ENCODE assay signal across 8 mouse cellular contexts in the genomic region with DNA sequence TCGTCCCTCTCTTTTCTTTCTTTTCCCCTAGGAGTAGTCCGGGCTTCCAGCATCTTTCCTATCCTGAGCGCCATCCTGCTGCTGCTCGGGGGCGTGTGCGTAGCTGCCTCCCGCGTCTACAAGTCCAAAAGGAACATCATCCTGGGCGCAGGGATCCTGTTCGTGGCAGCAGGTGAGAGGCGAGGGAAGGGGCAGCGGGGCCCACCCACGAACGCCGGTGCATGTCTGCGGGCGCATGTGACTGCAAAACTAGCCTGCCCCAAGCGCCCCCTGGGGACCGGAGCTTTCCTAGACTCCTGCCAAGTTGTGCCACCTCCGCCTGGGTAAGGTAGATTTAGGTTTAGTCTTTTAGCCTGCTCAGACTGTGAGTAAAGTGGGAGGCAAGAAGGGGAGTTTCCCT. TPM values are rescaled to one million over a fixed set of nuclear protein-coding genes. Genes with fewer than 3 reads are reported as not detected.
DNase-seq lines count a peak whose midpoint lies in the region; ATAC-seq and TF ChIP-seq lines count a peak whose summit lies in the region.

No protein-coding gene starts in this region.

- TF ChIP-seq POLR2A in olfactory bulb, adult 2 months (IDR thresholded peaks at IDR 0.05; ENCODE audit: insufficient read depth, low read depth, low read length): no peak

- H3K27me3 ChIP-seq in forebrain, embryonic 12.5 days: peaks cover 45% of the 10 kb centered on the region
- peaks cover 63% of the 10 kb centered on the region for H3K27me3 ChIP-seq in limb, embryonic 12.5 days

- no peaks in the 10 kb centered on the region for H3K9me3 ChIP-seq in forebrain, embryonic 12.5 days
- H3K9me3 ChIP-seq in limb, embryonic 12.5 days: no peaks in the 10 kb centered on the region

- no peak for TF ChIP-seq CTCF in olfactory bulb, adult 2 months (IDR thresholded peaks at IDR 0.05; ENCODE audit: insufficient read depth, low read depth, low read length)

- WGBS in forebrain, embryonic 12.5 days: under 1% methylated on average over 20 of the region's 20 CpGs
- 1% methylated on average over 20 of the region's 20 CpGs for WGBS in limb, embryonic 12.5 days
- 5% methylated on average over 20 of the region's 20 CpGs for WGBS in olfactory bulb, adult 2 months

- ATAC-seq in forebrain, embryonic 12.5 days (ENCODE audit: low FRiP score): no peak
- ATAC-seq in limb, embryonic 12.5 days (ENCODE audit: insufficient number of reproducible peaks, insufficient read depth, low FRiP score, low TSS enrichment, low read depth): no peak

- DNase-seq in frontal cortex, postnatal 25 days (ENCODE audit: low spot score in 2 of 2): peak; percentile 50 to 55
- no peak for DNase-seq in frontal cortex, postnatal 36 days (ENCODE audit: low spot score in 2 of 2)
- DNase-seq in 416B (ENCODE audit: low read depth): peak; percentile 68
- peak; percentile 59 for DNase-seq in adrenal gland, postnatal 25 days
- no peak for DNase-seq in ovary, adult 18-20 months (ENCODE audit: low spot score)

- peak overlapping the region; percentile 79 for H3K4me2 ChIP-seq in forebrain, embryonic 12.5 days
- H3K4me2 ChIP-seq in limb, embryonic 12.5 days: peak overlapping the region; percentile 76

- no peak overlapping the region for H3K27ac ChIP-seq in forebrain, embryonic 12.5 days
- H3K27ac ChIP-seq in limb, embryonic 12.5 days: no peak overlapping the region
- H3K27ac ChIP-seq in olfactory bulb, adult 2 months (ENCODE audit: insufficient read depth, low read depth, low read length): no peak overlapping the region

- peak overlapping the region; percentile 45 for H3K4me3 ChIP-seq in forebrain, embryonic 12.5 days (replicated peaks)
- H3K4me3 ChIP-seq in limb, embryonic 12.5 days (replicated peaks): peak overlapping the region; percentile 44
- H3K4me3 ChIP-seq in olfactory bulb, adult 2 months (ENCODE audit: insufficient read depth, low read depth, low read length): peak overlapping the region; percentile 43

- H3K4me1 ChIP-seq in forebrain, embryonic 12.5 days: peaks cover 24% of the 10 kb centered on the region
- H3K4me1 ChIP-seq in limb, embryonic 12.5 days (replicated peaks): peaks cover 11% of the 10 kb centered on the region
- H3K4me1 ChIP-seq in olfactory bulb, adult 2 months (ENCODE audit: control insufficient read depth, insufficient read depth, low read length): peaks cover 23% of the 10 kb centered on the region

- H3K9ac ChIP-seq in forebrain, embryonic 12.5 days: peak overlapping the region; percentile 50
- H3K9ac ChIP-seq in limb, embryonic 12.5 days (replicated peaks): peak overlapping the region; percentile 47; the same call in 1 of the 2 replicates

- H3K36me3 ChIP-seq in forebrain, embryonic 12.5 days (replicated peaks): no peaks in the 10 kb centered on the region
- no peaks in the 10 kb centered on the region for H3K36me3 ChIP-seq in limb, embryonic 12.5 days

RNA-seq across cellular contexts. Expression of gene Cacng6, which starts 12.0 kb away (rescaled TPM):
- total RNA-seq in adrenal gland, postnatal 25 days (2021): not detected in 2 replicates
- 0.10 and 0.22 TPM in 2 replicates for polyA plus RNA-seq in forebrain, embryonic 12.5 days (2016; fragmentation: Nextera tagmentation; extraction: Ambion mirVana)
- 3.7 and 4.1 TPM in 2 replicates for polyA plus RNA-seq in limb, embryonic 12.5 days (2016; fragmentation: Nextera tagmentation; extraction: Ambion mirVana)
- polyA plus RNA-seq in olfactory bulb, adult 2 months (2012; ENCODE audit: insufficient read depth, insufficient read length, low replicate concordance, missing spikeins): not detected in 2 replicates

RNA-seq across cellular contexts. Expression of gene Cacng8, which starts 21.6 kb away (rescaled TPM):
- 2.5 and 5.1 TPM in 2 replicates for total RNA-seq in adrenal gland, postnatal 25 days (2021)
- polyA plus RNA-seq in forebrain, embryonic 12.5 days (2016; fragmentation: Nextera tagmentation; extraction: Ambion mirVana): 6.3 and 8.2 TPM in 2 replicates
- polyA plus RNA-seq in limb, embryonic 12.5 days (2016; fragmentation: Nextera tagmentation; extraction: Ambion mirVana): 6.2 and 6.3 TPM in 2 replicates
- polyA plus RNA-seq in olfactory bulb, adult 2 months (2012; ENCODE audit: insufficient read depth, insufficient read length, low replicate concordance, missing spikeins): not detected in 2 replicates

Comparison
In these comparisons a context has a peak if more than half of its experiments do, and no peak if none do; other contexts are left out.
1. DNase-seq: peak in frontal cortex, postnatal 25 days (2 of 2), 416B (single experiment) and adrenal gland, postnatal 25 days (single experiment); none in frontal cortex, postnatal 36 days (0 of 2) and ovary, adult 18-20 months (single experiment).
2. Peak in every context shown above with its lines, with median percentiles within 50 percentile points of each other: H3K4me3 ChIP-seq.